Mouse (Mus musculus) brown adipose tissue, adult 24 weeks (tissue): ENCODE measurements around the gene Sult4a1. TPM values are rescaled to one million over a fixed set of nuclear protein-coding genes. Genes with fewer than 3 reads are reported as not detected.
"Not testable (repeated sequence)": the region's sequence is repeated elsewhere in the genome, so short reads cannot be mapped to it uniquely, and the experiment has no call there.

Experiments
- H3K27ac ChIP-seq: fragments of 200-500 bp; replicated peaks from 2 replicates; pipeline ENCODE4 v1.5.1; 2012; ENCODE audit warnings: low read depth, mild to moderate bottlenecking, low read length
- H3K4me1 ChIP-seq: fragments of 200-500 bp; 2 replicates; pipeline ENCODE4 v1.6.1; 2012; ENCODE audit warnings: low read length, mixed read lengths; ENCODE audit not compliant: control insufficient read depth, insufficient read depth, insufficient read length
- H3K4me3 ChIP-seq: fragments of 200-500 bp; 2 replicates; pipeline ENCODE4 v1.5.1; 2012; ENCODE audit warnings: low read depth, mild to moderate bottlenecking, low read length, moderate library complexity; ENCODE audit not compliant: insufficient read depth
- polyA plus RNA-seq: library from polyadenylated mRNA; stranded (reverse); fragments of >200 nt; gene quantifications from 2 replicates; pipeline ENCODE4 v1.2.4, GENCODE M21; 2012; ENCODE audit not compliant: missing spikeins, insufficient read depth, insufficient read length

Sult4a1 gene
- polyA plus RNA-seq, 1 experiment, result not detected

DNA sequence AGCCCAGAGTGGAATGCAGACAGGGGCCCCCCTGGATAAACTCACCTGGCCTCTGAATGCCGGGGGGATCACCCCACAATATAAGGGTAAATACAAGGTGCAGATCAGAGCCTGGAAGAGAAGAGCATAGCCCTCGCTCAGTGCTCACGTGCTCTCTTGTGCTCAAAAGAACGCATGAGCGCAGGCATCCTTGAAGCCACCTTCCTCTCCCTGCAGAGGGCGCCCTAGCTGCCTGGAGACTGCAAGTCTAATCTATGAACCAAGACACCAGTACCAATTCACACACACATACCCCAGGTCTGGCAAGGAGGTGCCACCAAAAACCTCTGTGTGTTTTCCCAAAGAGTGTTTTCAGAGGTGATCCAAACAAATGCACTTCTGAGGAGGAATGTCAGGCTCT lies 15.1 kb upstream of the Sult4a1 start:
- no peaks in the 10 kb centered on the region for H3K4me1 ChIP-seq
- no peak overlapping the region for H3K27ac ChIP-seq
- H3K4me3 ChIP-seq, result no peak overlapping the region

DNA sequence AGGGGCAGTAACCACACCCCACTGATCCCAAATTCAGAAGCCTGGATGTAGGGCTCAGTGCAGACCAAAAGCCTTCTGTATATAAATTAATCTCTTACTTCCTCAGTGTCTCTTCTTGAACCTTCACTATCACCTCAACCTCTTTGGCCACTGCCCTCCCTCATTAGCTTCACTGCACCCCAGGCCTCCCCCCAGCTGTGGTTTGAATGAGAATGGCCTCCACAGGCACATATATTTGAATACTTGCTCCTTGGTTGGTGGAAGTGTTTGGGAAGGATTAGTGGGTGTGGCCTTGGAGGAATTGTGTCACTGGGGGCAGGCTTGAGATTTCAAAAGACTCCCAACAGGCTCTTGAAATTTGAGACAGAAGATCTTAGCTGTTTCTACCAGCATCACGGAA lies 10.9 kb upstream of the Sult4a1 start:
- no peak overlapping the region for H3K4me3 ChIP-seq
- no peaks in the 10 kb centered on the region for H3K4me1 ChIP-seq
- H3K27ac ChIP-seq, result no peak overlapping the region

DNA sequence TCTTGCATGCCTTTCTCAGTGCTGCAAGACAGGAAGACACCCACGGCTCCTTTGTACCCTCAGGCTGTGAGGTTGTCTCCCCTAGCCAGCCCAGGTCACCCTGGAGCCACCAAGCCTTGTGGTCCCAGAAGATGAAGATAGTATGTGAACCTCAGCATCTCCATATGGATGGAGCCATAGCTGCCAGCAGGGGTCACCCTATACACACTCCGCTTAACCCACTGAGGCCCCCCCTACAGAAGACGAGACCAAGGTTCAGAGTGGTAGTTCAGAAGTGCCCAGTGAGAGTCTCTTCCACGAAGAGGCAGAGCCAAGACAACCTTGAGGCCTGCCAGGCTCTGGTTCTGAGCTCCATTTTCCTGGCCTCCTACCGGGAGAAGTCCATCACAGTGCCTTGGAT lies 10.2 kb upstream of the Sult4a1 start:
- no peak overlapping the region for H3K4me3 ChIP-seq
- H3K4me1 ChIP-seq, result no peaks in the 10 kb centered on the region
- H3K27ac ChIP-seq, result no peak overlapping the region

GRCm38 (mm10) chr15:84113873-84114272 lies 8.3 kb upstream of the Sult4a1 start:
- H3K27ac ChIP-seq, result no peak overlapping the region

GRCm38 (mm10) chr15:84108899-84109298 lies 3.3 kb upstream of the Sult4a1 start:
- Histone ChIP-seq H3K4me3 (no peak overlapping the region), H3K27ac (no peak overlapping the region), H3K4me1 (no peaks in the 10 kb centered on the region)

More at GRCm38 (mm10) chr15:84113873-84114272, 8.3 kb upstream of the Sult4a1 start:
- Histone ChIP-seq H3K4me3 (no peak overlapping the region), H3K4me1 (no peaks in the 10 kb centered on the region)

DNA sequence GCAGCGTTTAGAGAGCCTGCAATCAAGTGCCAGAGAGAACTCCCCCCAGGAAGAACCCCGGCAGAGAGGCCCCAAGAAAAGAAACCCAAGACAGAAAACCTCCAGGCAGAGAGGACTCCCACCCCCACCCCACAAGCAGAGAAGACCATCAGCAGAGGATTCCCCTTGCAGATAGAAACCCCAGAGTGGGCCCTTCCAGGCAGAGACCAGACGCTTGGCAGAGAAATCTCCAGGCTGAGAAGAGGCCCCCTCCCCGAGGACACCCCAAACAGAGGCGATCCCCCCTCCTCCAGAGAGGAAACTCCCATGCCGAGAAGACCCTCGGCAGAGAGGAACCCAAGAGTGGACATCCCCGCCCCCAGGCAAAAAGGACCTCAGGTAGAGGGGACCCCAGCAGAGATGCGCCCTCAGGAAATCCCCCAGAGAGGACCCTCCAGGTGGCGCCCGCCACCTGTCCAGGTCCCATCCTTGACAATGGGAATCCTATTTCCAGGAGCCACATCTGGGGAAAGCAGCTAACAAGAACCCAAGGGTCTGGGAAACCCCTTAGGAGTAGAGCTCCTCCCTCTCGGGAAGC lies 458 bp upstream of the Sult4a1 start:
- no peak overlapping the region for H3K27ac ChIP-seq
- H3K4me3 ChIP-seq, result no peak overlapping the region
- H3K4me1 ChIP-seq, result no peaks in the 10 kb centered on the region

- Histone ChIP-seq H3K4me1 (no peaks in the 10 kb centered on the region), H3K4me3 (no peak overlapping the region), H3K27ac (no peak overlapping the region)
Measured at GRCm38 (mm10) chr15:84104626-84105025, 928 bp downstream of the Sult4a1 start.

GRCm38 (mm10) chr15:84097536-84097935 lies 8.0 kb downstream of the Sult4a1 start:
- not testable (repeated sequence) for H3K4me1 ChIP-seq, H3K27ac ChIP-seq, H3K4me3 ChIP-seq

- H3K4me3 ChIP-seq, result no peak overlapping the region
- no peaks in the 10 kb centered on the region for H3K4me1 ChIP-seq
- H3K27ac ChIP-seq, result no peak overlapping the region
Measured at GRCm38 (mm10) chr15:84096051-84096450, 9.5 kb downstream of the Sult4a1 start.

GRCm38 (mm10) chr15:84094921-84095320 lies 10.6 kb downstream of the Sult4a1 start:
- Histone ChIP-seq H3K27ac (no peak overlapping the region), H3K4me1 (no peaks in the 10 kb centered on the region), H3K4me3 (no peak overlapping the region)

GRCm38 (mm10) chr15:84086775-84087174 lies 18.8 kb downstream of the Sult4a1 start:
- Histone ChIP-seq H3K4me1 (no peaks in the 10 kb centered on the region), H3K27ac (no peak overlapping the region), H3K4me3 (no peak overlapping the region)

GRCm38 (mm10) chr15:84086364-84086763 lies 19.2 kb downstream of the Sult4a1 start:
- no peak overlapping the region for H3K27ac ChIP-seq
- H3K4me1 ChIP-seq, result no peaks in the 10 kb centered on the region
- no peak overlapping the region for H3K4me3 ChIP-seq

GRCm38 (mm10) chr15:84080069-84080468 lies 25.5 kb downstream of the Sult4a1 start:
- Histone ChIP-seq H3K4me3 (no peak overlapping the region), H3K27ac (no peak overlapping the region), H3K4me1 (no peaks in the 10 kb centered on the region)

- Histone ChIP-seq H3K4me1 (no peaks in the 10 kb centered on the region), H3K27ac (no peak overlapping the region), H3K4me3 (no peak overlapping the region)
Measured at GRCm38 (mm10) chr15:84079519-84079918, 26.0 kb downstream of the Sult4a1 start.

- H3K4me1 ChIP-seq, result no peaks in the 10 kb centered on the region
- no peak overlapping the region for H3K27ac ChIP-seq
- no peak overlapping the region for H3K4me3 ChIP-seq
Measured at GRCm38 (mm10) chr15:84078667-84079066, 26.9 kb downstream of the Sult4a1 start.

GRCm38 (mm10) chr15:84077151-84077550 lies 28.4 kb downstream of the Sult4a1 start:
- no peaks in the 10 kb centered on the region for H3K4me1 ChIP-seq
- H3K4me3 ChIP-seq, result no peak overlapping the region
- no peak overlapping the region for H3K27ac ChIP-seq
